Mouse (Mus musculus): Measurements from ENCODE around the gene Ccdc62. TPM values are rescaled to one million over a fixed set of nuclear protein-coding genes. Genes with fewer than 3 reads are reported as not detected.

Ccdc62 gene
- polyA plus RNA-seq, 1 experiment from 2014 or later: 3.7 TPM

DNA sequence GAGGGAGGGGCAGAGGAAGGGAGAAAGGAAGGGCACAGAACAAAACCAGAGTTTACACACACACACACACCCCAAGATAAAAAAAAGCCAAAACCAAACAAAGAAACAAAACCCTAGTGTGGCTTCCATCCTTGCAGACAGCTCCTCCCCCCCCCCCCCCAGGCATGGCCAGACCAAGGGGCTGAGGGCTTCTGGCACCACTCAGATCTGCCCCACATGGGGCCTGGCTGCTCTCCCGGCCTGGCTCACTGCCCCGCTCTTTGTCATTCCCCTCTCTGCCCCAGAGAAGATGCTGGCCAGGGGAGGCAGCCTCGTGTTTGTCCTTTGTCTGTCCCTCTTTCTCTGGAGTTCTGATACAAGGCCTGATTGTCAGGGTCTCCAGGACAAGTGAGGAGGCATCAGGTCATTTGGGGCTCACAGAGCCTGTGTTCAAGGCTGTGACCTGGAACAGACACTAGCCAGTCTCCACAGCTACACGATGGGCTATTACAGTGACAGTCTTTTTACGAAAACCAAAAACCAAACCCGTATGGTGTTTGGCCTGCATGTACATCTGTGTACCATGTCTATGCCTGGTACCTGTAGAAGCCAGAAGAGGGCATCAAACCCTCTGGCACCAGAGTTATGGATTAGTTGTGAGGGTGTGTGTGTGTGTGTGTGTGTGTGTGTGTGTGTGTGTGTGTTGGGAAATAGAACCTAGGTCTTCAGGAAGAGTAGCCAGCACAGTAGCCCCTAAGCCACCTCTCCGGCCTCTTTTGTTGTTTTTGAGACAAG is 63.0 kb downstream of the Ccdc62 start:
- Histone ChIP-seq H3K4me1 (peaks cover 36% of the 10 kb centered on the region), H3K36me3 (no peaks in the 10 kb centered on the region), H3K9me3 (no peaks in the 10 kb centered on the region), H3K4me3 (no peak overlapping the region), H3K4me2 (no peak overlapping the region), H3K27ac (replicated peaks) (peak overlapping the region; percentile 76), H3K27me3 (replicated peaks) (no peaks in the 10 kb centered on the region), H3K9ac (0 out of 2 replicates have a peak overlapping the region, but pooled peaks have one; percentile 25)
- WGBS: 57% methylated on average over 7 of the region's 7 CpGs
- ATAC-seq (ENCODE audit: extremely low read depth, insufficient number of reproducible peaks, low FRiP score, low TSS enrichment): no peak

DNA sequence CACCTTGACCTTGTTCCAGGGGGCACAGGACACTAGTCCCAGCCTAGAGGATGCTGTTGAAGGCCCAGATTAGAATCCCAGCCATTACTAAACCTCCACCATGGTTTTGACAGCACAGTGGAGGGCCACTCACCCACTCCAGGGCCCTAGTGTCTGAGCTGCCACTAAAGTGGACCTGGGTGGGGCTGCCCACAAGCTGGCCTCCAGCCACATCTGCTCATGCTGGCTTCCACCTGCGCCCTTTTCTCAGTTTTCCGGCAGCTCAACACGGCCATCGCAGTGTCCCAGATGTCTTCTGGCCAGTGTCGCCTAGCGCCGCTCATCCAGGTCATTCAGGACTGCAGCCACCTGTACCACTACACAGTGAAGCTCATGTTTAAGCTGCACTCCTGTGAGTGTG is 64.0 kb downstream of the Ccdc62 start:
- Histone ChIP-seq H3K4me1 (peaks cover 36% of the 10 kb centered on the region), H3K4me3 (no peak overlapping the region), H3K4me2 (no peak overlapping the region), H3K9me3 (no peaks in the 10 kb centered on the region), H3K27ac (replicated peaks) (no peak overlapping the region), H3K27me3 (replicated peaks) (no peaks in the 10 kb centered on the region), H3K36me3 (no peaks in the 10 kb centered on the region), H3K9ac (no peak overlapping the region)
- no peak for ATAC-seq (ENCODE audit: extremely low read depth, insufficient number of reproducible peaks, low FRiP score, low TSS enrichment)
- 88% methylated on average over 7 of the region's 7 CpGs for WGBS

GRCm38 (mm10) chr5:123995388-123995787 is 64.9 kb downstream of the Ccdc62 start:
- Histone ChIP-seq H3K27me3 (replicated peaks) (no peaks in the 10 kb centered on the region), H3K4me3 (no peak overlapping the region), H3K4me1 (peaks cover 34% of the 10 kb centered on the region), H3K36me3 (no peaks in the 10 kb centered on the region), H3K9me3 (no peaks in the 10 kb centered on the region), H3K9ac (no peak overlapping the region), H3K27ac (replicated peaks) (no peak overlapping the region), H3K4me2 (no peak overlapping the region)
- no peak for ATAC-seq (ENCODE audit: extremely low read depth, insufficient number of reproducible peaks, low FRiP score, low TSS enrichment)
- WGBS: 74% methylated on average over 6 of the region's 6 CpGs

GRCm38 (mm10) chr5:123996194-123996593 is 65.7 kb downstream of the Ccdc62 start:
- H3K9me3 ChIP-seq: no peaks in the 10 kb centered on the region

DNA sequence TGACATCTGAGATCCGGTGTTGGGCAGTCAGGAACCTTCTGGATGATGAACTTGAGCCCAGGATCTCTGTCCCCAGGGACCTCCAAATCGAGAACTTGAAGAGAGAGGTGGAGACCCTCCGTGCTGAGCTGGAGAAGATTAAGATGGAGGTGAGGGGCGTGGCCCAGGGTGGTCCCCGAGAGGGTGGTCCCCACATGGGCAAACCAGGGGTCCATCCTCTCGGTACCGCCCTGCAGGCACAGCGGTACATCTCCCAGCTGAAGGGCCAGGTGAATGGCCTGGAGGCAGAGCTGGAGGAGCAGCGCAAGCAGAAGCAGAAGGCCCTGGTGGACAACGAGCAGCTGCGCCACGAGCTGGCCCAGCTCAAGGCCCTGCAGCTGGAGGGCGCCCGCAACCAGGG is 66.2 kb downstream of the Ccdc62 start:
- Histone ChIP-seq H3K27ac (replicated peaks) (no peak overlapping the region), H3K9me3 (no peaks in the 10 kb centered on the region), H3K4me2 (no peak overlapping the region), H3K4me1 (peaks cover 38% of the 10 kb centered on the region), H3K9ac (no peak overlapping the region), H3K4me3 (no peak overlapping the region), H3K36me3 (no peaks in the 10 kb centered on the region; the same call in 1 of the 2 replicates), H3K27me3 (replicated peaks) (no peaks in the 10 kb centered on the region)
- WGBS: 88% methylated on average over 14 of the region's 14 CpGs
- ATAC-seq (ENCODE audit: extremely low read depth, insufficient number of reproducible peaks, low FRiP score, low TSS enrichment): no peak

More at GRCm38 (mm10) chr5:123996194-123996593, 65.7 kb downstream of the Ccdc62 start:
- no peaks in the 10 kb centered on the region for H3K27me3 ChIP-seq (replicated peaks)
- H3K4me2 ChIP-seq: no peak overlapping the region
- 84% methylated on average over 10 of the region's 10 CpGs for WGBS
- H3K4me1 ChIP-seq: peaks cover 37% of the 10 kb centered on the region
- H3K27ac ChIP-seq (replicated peaks): no peak overlapping the region
- no peak overlapping the region for H3K4me3 ChIP-seq
- H3K36me3 ChIP-seq: no peaks in the 10 kb centered on the region
- ATAC-seq (ENCODE audit: extremely low read depth, insufficient number of reproducible peaks, low FRiP score, low TSS enrichment): no peak
- no peak overlapping the region for H3K9ac ChIP-seq

DNA sequence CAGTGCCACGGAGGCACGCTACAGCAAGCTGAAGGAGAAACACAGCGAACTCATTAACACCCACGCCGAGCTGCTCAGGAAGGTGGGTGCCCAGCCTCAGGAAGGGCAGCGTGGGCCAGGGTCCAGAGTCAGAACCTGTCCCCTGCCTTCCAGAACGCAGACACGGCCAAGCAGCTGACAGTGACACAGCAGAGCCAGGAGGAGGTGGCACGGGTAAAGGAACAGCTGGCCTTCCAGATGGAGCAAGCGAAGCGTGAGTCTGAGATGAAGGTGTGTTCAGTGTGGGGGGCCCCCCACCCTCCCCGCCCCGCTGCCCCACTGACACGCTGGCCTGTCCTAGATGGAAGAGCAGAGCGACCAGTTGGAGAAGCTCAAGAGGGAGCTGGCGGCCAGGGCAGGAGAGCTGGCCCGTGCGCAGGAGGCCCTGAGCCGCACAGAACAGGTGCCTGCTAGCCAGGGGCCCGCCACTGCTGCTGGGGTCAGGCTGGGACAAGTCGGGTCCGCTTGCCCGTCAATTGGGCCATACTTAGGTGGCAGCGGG is 66.8 kb downstream of the Ccdc62 start:
- Histone ChIP-seq H3K4me2 (no peak overlapping the region), H3K27ac (replicated peaks) (no peak overlapping the region), H3K36me3 (peaks cover 1% of the 10 kb centered on the region; the same call in 1 of the 2 replicates), H3K9me3 (no peaks in the 10 kb centered on the region), H3K4me3 (no peak overlapping the region), H3K4me1 (peaks cover 33% of the 10 kb centered on the region), H3K27me3 (replicated peaks) (no peaks in the 10 kb centered on the region), H3K9ac (no peak overlapping the region)
- WGBS: 84% methylated on average over 24 of the region's 24 CpGs
- ATAC-seq (ENCODE audit: extremely low read depth, insufficient number of reproducible peaks, low FRiP score, low TSS enrichment): no peak

DNA sequence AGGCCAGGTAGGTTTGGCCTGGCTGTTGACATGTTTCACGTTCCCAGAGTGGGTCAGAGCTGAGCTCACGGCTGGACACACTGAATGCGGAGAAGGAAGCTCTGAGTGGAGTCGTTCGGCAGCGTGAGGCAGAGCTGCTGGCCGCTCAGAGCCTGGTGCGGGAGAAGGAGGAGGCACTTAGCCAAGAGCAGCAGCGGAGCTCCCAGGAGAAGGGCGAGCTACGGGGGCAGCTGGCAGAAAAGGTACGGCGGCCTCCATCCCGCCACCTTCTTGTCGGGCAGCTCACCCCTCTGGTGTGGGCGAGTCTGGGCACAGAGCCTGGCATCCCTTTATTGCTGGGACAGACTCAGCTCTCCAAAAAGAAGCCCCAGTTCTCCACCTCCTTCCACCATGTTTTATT is 67.3 kb downstream of the Ccdc62 start:
- Histone ChIP-seq H3K9me3 (no peaks in the 10 kb centered on the region), H3K4me1 (peaks cover 33% of the 10 kb centered on the region), H3K36me3 (peaks cover 3% of the 10 kb centered on the region; the same call in 1 of the 2 replicates), H3K27me3 (replicated peaks) (no peaks in the 10 kb centered on the region), H3K4me2 (no peak overlapping the region), H3K4me3 (no peak overlapping the region), H3K9ac (no peak overlapping the region), H3K27ac (replicated peaks) (no peak overlapping the region)
- WGBS: 75% methylated on average over 16 of the region's 16 CpGs
- no peak for ATAC-seq (ENCODE audit: extremely low read depth, insufficient number of reproducible peaks, low FRiP score, low TSS enrichment)

DNA sequence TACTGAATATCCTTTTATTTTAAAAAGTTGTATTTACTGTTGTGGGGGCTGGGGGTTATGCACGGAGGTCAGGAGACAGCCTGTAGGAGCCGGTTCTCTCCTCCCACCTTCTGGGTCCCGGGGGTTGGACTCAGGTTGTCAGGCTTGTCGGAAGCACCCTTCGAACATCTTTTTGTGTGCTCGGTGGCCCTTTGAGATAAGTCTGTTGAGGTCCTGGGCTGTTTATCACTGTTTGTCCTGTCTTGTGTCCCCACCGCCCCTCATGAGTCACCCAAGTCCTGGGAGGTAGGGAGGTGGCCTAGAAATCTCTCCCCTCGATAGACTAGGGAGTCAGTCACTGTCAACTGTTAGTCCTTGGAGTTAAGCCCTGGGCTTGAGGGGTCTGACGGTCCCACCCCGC is 67.9 kb downstream of the Ccdc62 start:
- no peak for ATAC-seq (ENCODE audit: extremely low read depth, insufficient number of reproducible peaks, low FRiP score, low TSS enrichment)
- H3K4me3 ChIP-seq: no peak overlapping the region
- no peak overlapping the region for H3K27ac ChIP-seq (replicated peaks)
- H3K4me2 ChIP-seq: no peak overlapping the region
- 47% methylated on average over 10 of the region's 10 CpGs for WGBS
- H3K9me3 ChIP-seq: no peaks in the 10 kb centered on the region
- H3K27me3 ChIP-seq (replicated peaks): no peaks in the 10 kb centered on the region
- H3K36me3 ChIP-seq: peaks cover 4% of the 10 kb centered on the region; the same call in 1 of the 2 replicates
- peaks cover 32% of the 10 kb centered on the region for H3K4me1 ChIP-seq
- no peak overlapping the region for H3K9ac ChIP-seq

- Histone ChIP-seq H3K9ac (peak overlapping the region; percentile 11; the same call in 1 of the 2 replicates), H3K36me3 (peaks cover 28% of the 10 kb centered on the region), H3K4me1 (peaks cover 21% of the 10 kb centered on the region), H3K27ac (replicated peaks) (no peak overlapping the region), H3K4me3 (no peak overlapping the region), H3K4me2 (no peak overlapping the region), H3K27me3 (replicated peaks) (no peaks in the 10 kb centered on the region), H3K9me3 (no peaks in the 10 kb centered on the region)
- ATAC-seq (ENCODE audit: extremely low read depth, insufficient number of reproducible peaks, low FRiP score, low TSS enrichment): 0 out of 2 replicates have a peak, but pooled peaks have one; percentile 21
- 14% methylated on average over 7 of the region's 7 CpGs for WGBS
Measured at GRCm38 (mm10) chr5:124000824-124001223, 70.3 kb downstream of the Ccdc62 start.

GRCm38 (mm10) chr5:124001274-124001673 is 70.8 kb downstream of the Ccdc62 start:
- H3K4me3 ChIP-seq: no peak overlapping the region
- H3K36me3 ChIP-seq: peaks cover 33% of the 10 kb centered on the region
- H3K9ac ChIP-seq: peak overlapping the region; percentile 11
- 40% methylated on average over 9 of the region's 9 CpGs for WGBS
- H3K27me3 ChIP-seq (replicated peaks): no peaks in the 10 kb centered on the region
- ATAC-seq (ENCODE audit: extremely low read depth, insufficient number of reproducible peaks, low FRiP score, low TSS enrichment): no peak
- H3K27ac ChIP-seq (replicated peaks): no peak overlapping the region
- H3K4me2 ChIP-seq: no peak overlapping the region
- H3K4me1 ChIP-seq: peaks cover 21% of the 10 kb centered on the region
- no peaks in the 10 kb centered on the region for H3K9me3 ChIP-seq

GRCm38 (mm10) chr5:124002876-124003275 is 72.4 kb downstream of the Ccdc62 start:
- Histone ChIP-seq H3K27me3 (replicated peaks) (no peaks in the 10 kb centered on the region), H3K4me3 (no peak overlapping the region), H3K4me1 (peaks cover 28% of the 10 kb centered on the region), H3K9me3 (no peaks in the 10 kb centered on the region), H3K9ac (peak overlapping the region; percentile 4; the same call in 1 of the 2 replicates), H3K4me2 (no peak overlapping the region), H3K36me3 (peaks cover 49% of the 10 kb centered on the region), H3K27ac (replicated peaks) (peak overlapping the region; percentile 3; the same call in 1 of the 2 replicates)
- 75% methylated on average over 2 of the region's 2 CpGs for WGBS
- ATAC-seq (ENCODE audit: extremely low read depth, insufficient number of reproducible peaks, low FRiP score, low TSS enrichment): no peak

Measured in heart, embryonic 13.5 days (tissue).